ENCODE assay signal across 10 mouse cellular contexts in the genomic region with DNA sequence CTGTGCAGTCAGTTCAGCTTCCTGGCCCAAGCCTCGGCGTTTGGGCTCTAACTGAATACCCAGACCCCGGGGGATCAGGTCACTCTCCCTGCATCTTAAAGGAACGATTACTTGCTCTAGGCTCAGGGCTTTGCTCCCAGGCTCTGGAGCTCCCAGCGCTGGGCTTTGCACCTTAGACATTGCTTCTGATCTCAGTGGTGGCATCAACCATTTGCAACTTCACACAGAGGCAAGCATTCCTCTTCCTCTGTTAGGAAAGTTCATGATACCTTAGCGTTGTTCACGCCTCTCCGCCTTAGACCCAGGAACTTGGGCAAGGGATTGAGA. TPM values are rescaled to one million over a fixed set of nuclear protein-coding genes. Genes with fewer than 3 reads are reported as not detected.
DNase-seq lines count a peak whose midpoint lies in the region; ATAC-seq and TF ChIP-seq lines count a peak whose summit lies in the region.
"Had no signal": no experiment of that assay in that cellular context is flagged by ENCODE, and none has a peak within 500 bp of the region (broad histone marks: within the 10 kb centered on the region; RNA-seq: fewer than 3 reads in every experiment).

No protein-coding gene starts in this region.

- peak overlapping the region; percentile 49 for H3K4me3 ChIP-seq in kidney, embryonic 16.5 days (ENCODE audit: low read length)
- peak overlapping the region; percentile 61 for H3K4me3 ChIP-seq in forebrain, embryonic 10.5 days
- no peak overlapping the region for H3K4me3 ChIP-seq in intestine, postnatal 0 days (ENCODE audit: low read depth, low read length)
- peak overlapping the region; percentile 42; the same call in 1 of the 2 replicates for H3K4me3 ChIP-seq in neural tube, embryonic 15.5 days (replicated peaks)

- no peak for DNase-seq in kidney, adult 8-10 months
- DNase-seq in forebrain, embryonic 10.5 days (ENCODE audit: extremely low spot score, low spot score), result no peak
- DNase-seq in c-Kit-positive CD71-positive TER-119-positive erythroid progenitor cells, embryonic 14.5 days (ENCODE audit: low spot score), result no peak
- no peak for DNase-seq in spleen, postnatal 4 days (ENCODE audit: low spot score in 2 of 2)
- no peak for DNase-seq in right cerebral cortex, postnatal 25 days
- DNase-seq: spleen, adult 18-20 months had no signal

- peaks cover 28% of the 10 kb centered on the region for H3K27me3 ChIP-seq in kidney, embryonic 16.5 days (ENCODE audit: insufficient read depth, low read length)
- H3K27me3 ChIP-seq in forebrain, embryonic 10.5 days (ENCODE audit: poor library complexity, severe bottlenecking), result peaks cover 69% of the 10 kb centered on the region
- peaks cover 33% of the 10 kb centered on the region for H3K27me3 ChIP-seq in intestine, postnatal 0 days (replicated peaks; ENCODE audit: control insufficient read depth, insufficient read depth, low read length)
- peaks cover 28% of the 10 kb centered on the region for H3K27me3 ChIP-seq in neural tube, embryonic 15.5 days (replicated peaks)

- no peak for TF ChIP-seq CTCF in intestine, postnatal 0 days (IDR thresholded peaks at IDR 0.05; ENCODE audit: low read depth)

- no peaks in the 10 kb centered on the region for H3K36me3 ChIP-seq in kidney, embryonic 16.5 days (ENCODE audit: insufficient read depth, low read length)
- no peaks in the 10 kb centered on the region for H3K36me3 ChIP-seq in forebrain, embryonic 10.5 days (replicated peaks)
- no peaks in the 10 kb centered on the region for H3K36me3 ChIP-seq in intestine, postnatal 0 days (ENCODE audit: control insufficient read depth, insufficient read depth)
- no peaks in the 10 kb centered on the region for H3K36me3 ChIP-seq in neural tube, embryonic 15.5 days
- H3K36me3 ChIP-seq: G1E had no signal

- no peak overlapping the region for H3K9ac ChIP-seq in kidney, embryonic 16.5 days (replicated peaks; ENCODE audit: low read length)
- H3K9ac ChIP-seq in intestine, postnatal 0 days (ENCODE audit: low read depth, low read length), result no peak overlapping the region
- H3K9ac ChIP-seq in neural tube, embryonic 15.5 days (replicated peaks), result no peak overlapping the region

- 16% methylated on average over 8 of the region's 8 CpGs for WGBS in kidney, embryonic 16.5 days
- WGBS in forebrain, embryonic 10.5 days, result 6% methylated on average over 8 of the region's 8 CpGs
- WGBS in intestine, postnatal 0 days, result 30% methylated on average over 8 of the region's 8 CpGs
- whole genome bisulfite sequencing in neural tube, embryonic 15.5 days, result 9% methylated on average over 8 of the region's 8 CpGs

- H3K4me1 ChIP-seq in kidney, embryonic 16.5 days (ENCODE audit: insufficient read depth, low read length), result peaks cover 14% of the 10 kb centered on the region
- H3K4me1 ChIP-seq in forebrain, embryonic 10.5 days, result peaks cover 20% of the 10 kb centered on the region
- H3K4me1 ChIP-seq in intestine, postnatal 0 days (replicated peaks; ENCODE audit: control insufficient read depth, insufficient read depth, low read length), result 0 out of 2 replicates have a peak, but pooled peaks cover 3% of the 10 kb centered on the region
- H3K4me1 ChIP-seq in neural tube, embryonic 15.5 days, result peaks cover 14% of the 10 kb centered on the region

- H3K9me3 ChIP-seq in kidney, embryonic 16.5 days (ENCODE audit: low read length), result no peaks in the 10 kb centered on the region
- no peaks in the 10 kb centered on the region for H3K9me3 ChIP-seq in forebrain, embryonic 10.5 days
- no peaks in the 10 kb centered on the region for H3K9me3 ChIP-seq in intestine, postnatal 0 days (ENCODE audit: control insufficient read depth)
- H3K9me3 ChIP-seq in neural tube, embryonic 15.5 days (replicated peaks), result no peaks in the 10 kb centered on the region
- H3K9me3 ChIP-seq: G1E had no signal

- H3K27ac ChIP-seq in kidney, embryonic 16.5 days (ENCODE audit: low read length), result no peak overlapping the region
- no peak overlapping the region for H3K27ac ChIP-seq in forebrain, embryonic 10.5 days
- H3K27ac ChIP-seq in intestine, postnatal 0 days (ENCODE audit: low read depth, low read length), result no peak overlapping the region
- H3K27ac ChIP-seq in neural tube, embryonic 15.5 days (replicated peaks), result no peak overlapping the region

- ATAC-seq in kidney, embryonic 16.5 days (ENCODE audit: low FRiP score, low TSS enrichment), result no peak
- no peak for ATAC-seq in intestine, postnatal 0 days
- no peak for ATAC-seq in neural tube, embryonic 15.5 days (ENCODE audit: low FRiP score)

- peak overlapping the region; percentile 87 for H3K4me2 ChIP-seq in kidney, embryonic 16.5 days (replicated peaks; ENCODE audit: low read depth, low read length)
- H3K4me2 ChIP-seq in intestine, postnatal 0 days (replicated peaks; ENCODE audit: low read depth), result peak overlapping the region; percentile 78; the same call in 1 of the 2 replicates
- peak overlapping the region; percentile 84 for H3K4me2 ChIP-seq in neural tube, embryonic 15.5 days

RNA-seq across cellular contexts. Expression of a gene that starts 0.8 kb away (rescaled TPM):
- polyA plus RNA-seq in kidney, embryonic 16.5 days (2015; fragmentation: Nextera tagmentation; extraction: Ambion mirVana), result 0.25 and 0.28 TPM in 2 replicates
- polyA plus RNA-seq in forebrain, embryonic 10.5 days (2016; fragmentation: Nextera tagmentation; extraction: Ambion mirVana), result not detected in 2 replicates
- polyA plus RNA-seq in intestine, postnatal 0 days (2015; fragmentation: Nextera tagmentation; extraction: Ambion mirVana), result not detected in 2 replicates
- 0.17 TPM in 1 of 2 replicates, not detected in the other for polyA plus RNA-seq in neural tube, embryonic 15.5 days (2015; fragmentation: Nextera tagmentation; extraction: Ambion mirVana)
- polyA plus RNA-seq: G1E had no signal

RNA-seq across cellular contexts. Expression of a gene that starts 19.0 kb away (rescaled TPM):
- 1.3 and 1.7 TPM in 2 replicates for polyA plus RNA-seq in kidney, embryonic 16.5 days (2015; fragmentation: Nextera tagmentation; extraction: Ambion mirVana)
- polyA plus RNA-seq in forebrain, embryonic 10.5 days (2016; fragmentation: Nextera tagmentation; extraction: Ambion mirVana), result 0.30 and 0.73 TPM in 2 replicates
- polyA plus RNA-seq in intestine, postnatal 0 days (2015; fragmentation: Nextera tagmentation; extraction: Ambion mirVana), result 5.0 and 7.2 TPM in 2 replicates
- 33.2 and 34.4 TPM in 2 replicates for polyA plus RNA-seq in neural tube, embryonic 15.5 days (2015; fragmentation: Nextera tagmentation; extraction: Ambion mirVana)
- polyA plus RNA-seq: G1E had no signal

RNA-seq across cellular contexts. Expression of a gene that starts 31.3 kb away (rescaled TPM):
- 48.8 and 50.7 TPM in 2 replicates for polyA plus RNA-seq in kidney, embryonic 16.5 days (2015; fragmentation: Nextera tagmentation; extraction: Ambion mirVana)
- polyA plus RNA-seq in forebrain, embryonic 10.5 days (2016; fragmentation: Nextera tagmentation; extraction: Ambion mirVana), result 6.6 and 6.7 TPM in 2 replicates
- 4.3 and 4.5 TPM in 2 replicates for polyA plus RNA-seq in intestine, postnatal 0 days (2015; fragmentation: Nextera tagmentation; extraction: Ambion mirVana)
- 5.6 and 9.6 TPM in 2 replicates for polyA plus RNA-seq in neural tube, embryonic 15.5 days (2015; fragmentation: Nextera tagmentation; extraction: Ambion mirVana)
- polyA plus RNA-seq: G1E had no signal
